Mouse (Mus musculus): ENCODE data around the gene Dppa3.

Gene Dppa3

GRCm38 (mm10) chr6:122669406-122670200 lies 43.4 kb downstream of the Dppa3 start:
- peak; percentile 94 for DNase-seq

GRCm38 (mm10) chr6:122670201-122670551 lies 44.0 kb downstream of the Dppa3 start:
- DNase-seq: no peak

- no peak for DNase-seq
Observed at GRCm38 (mm10) chr6:122670841-122671240, 44.6 kb downstream of the Dppa3 start.

- DNase-seq: no peak
Observed at GRCm38 (mm10) chr6:122672746-122673145, 46.5 kb downstream of the Dppa3 start.

Data from thymus, postnatal 14 days (tissue).